ENCODE assay signal across 9 mouse cellular contexts in the genomic region with DNA sequence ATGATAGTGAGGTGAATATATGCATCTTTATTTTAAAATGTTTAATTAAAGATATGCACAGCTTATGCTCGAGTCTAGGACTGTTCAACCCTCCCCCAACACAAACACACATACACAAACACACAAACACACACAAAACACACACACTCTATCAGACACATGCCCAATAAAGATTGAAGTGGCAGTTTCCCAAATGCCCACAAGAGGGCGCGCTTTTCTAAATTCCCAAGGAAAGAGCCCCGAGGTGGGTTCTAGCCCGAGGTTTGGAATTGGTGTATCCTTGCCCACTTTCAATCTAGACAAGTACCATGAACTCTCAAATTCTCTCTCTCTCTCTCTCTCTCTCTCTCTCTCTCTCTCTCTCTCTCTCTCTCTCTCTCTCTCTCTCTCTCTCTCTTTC. TPM values are rescaled to one million over a fixed set of nuclear protein-coding genes. Genes with fewer than 3 reads are reported as not detected.
DNase-seq lines count a peak whose midpoint lies in the region; ATAC-seq and TF ChIP-seq lines count a peak whose summit lies in the region.
"Had no signal": no experiment of that assay in that cellular context is flagged by ENCODE, and none has a peak within 500 bp of the region (broad histone marks: within the 10 kb centered on the region; RNA-seq: fewer than 3 reads in every experiment).

No protein-coding gene starts in this region.

- H3K27ac ChIP-seq in hindbrain, embryonic 10.5 days = no peak overlapping the region
- no peak overlapping the region for H3K27ac ChIP-seq in hindbrain, embryonic 13.5 days
- H3K27ac ChIP-seq in thymus, adult 2 months (ENCODE audit: control insufficient read depth, insufficient read depth, low read length) = no peak overlapping the region
- H3K27ac ChIP-seq: limb, embryonic 12.5 days had no signal

- no peak for ATAC-seq in hindbrain, embryonic 13.5 days (ENCODE audit: low FRiP score)
- 0 out of 2 replicates have a peak, but pooled peaks have one; percentile 28 for ATAC-seq in megakaryocyte, adult 5-6 weeks (ENCODE audit: poor library complexity, severe bottlenecking)

- no peak for TF ChIP-seq POLR2A in thymus, adult 2 months (IDR thresholded peaks at IDR 0.05; ENCODE audit: control insufficient read depth, extremely low read depth, insufficient read depth, low read length, poor library complexity)

- 0 out of 2 replicates have a peak, but pooled peaks cover 3% of the 10 kb centered on the region for H3K27me3 ChIP-seq in hindbrain, embryonic 10.5 days (ENCODE audit: insufficient read depth, poor library complexity, severe bottlenecking)
- H3K27me3 ChIP-seq in hindbrain, embryonic 13.5 days = peaks cover 7% of the 10 kb centered on the region; the same call in 1 of the 2 replicates
- peaks cover 34% of the 10 kb centered on the region for H3K27me3 ChIP-seq in E14TG2a.4 (ENCODE audit: insufficient read depth, low read length)
- H3K27me3 ChIP-seq in thymus, adult 2 months (ENCODE audit: control insufficient read depth, insufficient read depth, low read length) = no peaks in the 10 kb centered on the region

- peaks cover 24% of the 10 kb centered on the region for H3K4me1 ChIP-seq in hindbrain, embryonic 10.5 days (replicated peaks)
- peaks cover 19% of the 10 kb centered on the region for H3K4me1 ChIP-seq in hindbrain, embryonic 13.5 days (replicated peaks)
- H3K4me1 ChIP-seq in E14TG2a.4 (replicated peaks; ENCODE audit: low read depth, low read length) = peaks cover 19% of the 10 kb centered on the region
- H3K4me1 ChIP-seq in thymus, adult 2 months (replicated peaks; ENCODE audit: control insufficient read depth, insufficient read depth, low read length) = no peaks in the 10 kb centered on the region

- H3K9ac ChIP-seq in hindbrain, embryonic 13.5 days = no peak overlapping the region
- H3K9ac ChIP-seq: limb, embryonic 12.5 days had no signal

- H3K4me2 ChIP-seq in hindbrain, embryonic 13.5 days = no peak overlapping the region
- H3K4me2 ChIP-seq: limb, embryonic 12.5 days had no signal

- H3K36me3 ChIP-seq in hindbrain, embryonic 10.5 days = no peaks in the 10 kb centered on the region
- no peaks in the 10 kb centered on the region for H3K36me3 ChIP-seq in hindbrain, embryonic 13.5 days
- no peaks in the 10 kb centered on the region for H3K36me3 ChIP-seq in E14TG2a.4 (ENCODE audit: insufficient read depth, low read length)
- no peaks in the 10 kb centered on the region for H3K36me3 ChIP-seq in thymus, adult 2 months (ENCODE audit: control insufficient read depth, insufficient read depth, low read length)
- H3K36me3 ChIP-seq: limb, embryonic 12.5 days had no signal

- 4% methylated on average over 5 of the region's 5 CpGs for WGBS in hindbrain, embryonic 10.5 days
- WGBS in hindbrain, embryonic 13.5 days = under 1% methylated on average over 5 of the region's 5 CpGs
- under 1% methylated on average over 5 of the region's 5 CpGs for WGBS in thymus, adult 2 months

- DNase-seq in hindbrain, embryonic 10.5 days (ENCODE audit: low spot score) = peak; percentile 59
- peak; percentile 32 for DNase-seq in c-Kit-positive CD71-positive TER-119-positive erythroid progenitor cells, embryonic 14.5 days (ENCODE audit: low spot score)
- peak; percentile 58 to 72 for DNase-seq in frontal cortex, postnatal 36 days (ENCODE audit: low spot score in 2 of 2)
- peak; percentile 49 for DNase-seq in layer of hippocampus, adult 9-10 months (ENCODE audit: low spot score)
- DNase-seq in thymus, adult 2 months = peak; percentile 49

- no peaks in the 10 kb centered on the region for H3K9me3 ChIP-seq in hindbrain, embryonic 10.5 days
- no peaks in the 10 kb centered on the region for H3K9me3 ChIP-seq in hindbrain, embryonic 13.5 days
- no peaks in the 10 kb centered on the region for H3K9me3 ChIP-seq in E14TG2a.4 (ENCODE audit: low read length)
- H3K9me3 ChIP-seq: limb, embryonic 12.5 days had no signal

- no peak overlapping the region for H3K4me3 ChIP-seq in hindbrain, embryonic 10.5 days
- no peak overlapping the region for H3K4me3 ChIP-seq in hindbrain, embryonic 13.5 days
- no peak overlapping the region for H3K4me3 ChIP-seq in E14TG2a.4 (replicated peaks; ENCODE audit: low read length)
- no peak overlapping the region for H3K4me3 ChIP-seq in thymus, adult 2 months (ENCODE audit: control insufficient read depth, insufficient read depth, low read length)
- H3K4me3 ChIP-seq: limb, embryonic 12.5 days had no signal

- TF ChIP-seq CTCF in E14TG2a.4 (conservative IDR thresholded peaks at IDR 0.05; ENCODE audit: low read length) = peak; percentile 74
- no peak for TF ChIP-seq CTCF in thymus, adult 2 months (IDR thresholded peaks at IDR 0.05; ENCODE audit: borderline replicate concordance, control insufficient read depth, extremely low read depth, insufficient read depth, low read length, poor library complexity)

RNA-seq across cellular contexts. Expression of gene Igf1, which starts 3.7 kb away (rescaled TPM):
- 20.5 and 22.1 TPM in 2 replicates for polyA plus RNA-seq in hindbrain, embryonic 10.5 days (2016; fragmentation: Nextera tagmentation; extraction: Ambion mirVana)
- 10.0 and 10.9 TPM in 2 replicates for polyA plus RNA-seq in hindbrain, embryonic 13.5 days (2015; fragmentation: Nextera tagmentation; extraction: Ambion mirVana)
- total RNA-seq in megakaryocyte, adult 5-6 weeks (2015) = 0.13 and 2.6 TPM in 2 replicates
- 0.16 and 0.48 TPM in 2 replicates for total RNA-seq in megakaryocyte, adult 5-6 weeks (2017)
- polyA plus RNA-seq in thymus, adult 2 months (2012; rRNA removed) = 57.5 and 59.2 TPM in 2 replicates
